Comparison of ENCODE assay signal across 8 mouse cellular contexts in the genomic region with DNA sequence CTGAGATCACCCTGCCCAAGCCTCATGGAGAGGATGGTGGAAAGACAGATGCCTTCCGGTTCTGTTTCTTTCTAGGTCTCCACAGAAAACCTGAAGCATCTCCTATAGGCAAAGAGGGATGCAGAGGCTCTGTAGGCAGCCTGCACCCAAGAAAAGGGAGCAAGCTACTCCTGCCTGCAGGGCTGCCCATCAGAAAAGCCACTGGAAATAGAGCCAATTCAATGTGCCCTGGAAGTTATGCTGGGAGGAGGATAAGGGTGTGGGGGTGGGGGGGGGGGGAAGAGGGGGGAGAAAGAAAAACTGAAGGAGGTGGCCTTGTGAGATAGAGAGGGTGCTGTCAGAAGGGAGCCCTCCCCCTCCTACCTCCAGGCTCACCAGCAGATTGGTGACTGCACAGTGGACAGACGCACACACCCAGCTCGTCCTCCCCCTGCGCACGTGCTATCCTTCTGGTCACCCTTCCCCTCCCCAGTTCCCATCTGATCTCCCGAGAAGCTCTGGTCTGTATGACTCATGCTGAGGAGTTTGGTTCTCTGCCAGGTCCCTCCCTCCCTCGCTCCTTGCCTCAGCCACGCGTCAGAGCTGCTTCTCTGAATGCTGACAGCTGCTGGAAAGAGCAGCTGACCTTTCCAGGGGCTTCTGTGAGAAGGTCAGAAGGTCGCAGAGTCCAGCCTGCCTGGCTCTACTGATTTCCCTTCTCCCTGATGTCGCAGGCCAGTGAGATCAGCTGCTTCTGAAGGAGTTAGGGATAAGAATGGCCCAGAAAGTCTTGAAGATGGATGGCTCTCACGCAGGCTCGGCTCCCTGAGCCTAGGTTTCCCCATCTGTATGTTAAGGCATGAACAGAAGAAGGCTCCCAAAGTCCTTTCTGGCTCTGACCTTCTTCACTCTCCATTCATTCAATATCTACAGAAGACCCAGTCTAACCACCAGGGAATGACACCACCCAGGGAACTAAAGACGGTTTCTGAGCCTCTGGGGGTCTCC. TPM values are rescaled to one million over a fixed set of nuclear protein-coding genes. Genes with fewer than 3 reads are reported as not detected.
DNase-seq lines count a peak whose midpoint lies in the region; ATAC-seq lines count a peak whose summit lies in the region.

No protein-coding gene starts in this region.

- peak; percentile 91 for ATAC-seq in embryonic facial prominence, embryonic 12.5 days (ENCODE audit: insufficient number of reproducible peaks, insufficient read depth, low FRiP score, low TSS enrichment)
- peak; percentile 84 for ATAC-seq in megakaryocyte-erythroid progenitor cell, adult 5-6 weeks (replicated peaks; ENCODE audit: low FRiP score, low TSS enrichment, poor library complexity, severe bottlenecking)

- H3K9me3 ChIP-seq in embryonic facial prominence, embryonic 12.5 days, result no peaks in the 10 kb centered on the region

- H3K4me1 ChIP-seq in embryonic facial prominence, embryonic 12.5 days, result peaks cover 14% of the 10 kb centered on the region

- intact Hi-C loops in left cerebral cortex, postnatal 36 days (cut with DNase I), result loop anchor here (5.0 to 10.0 kb wide), 2 partner anchors 49 to 114 kb away; no protein-coding TSS in a partner anchor

- 17% methylated on average over 14 of the region's 14 CpGs for WGBS in embryonic facial prominence, embryonic 12.5 days

- peak overlapping the region; percentile 16; the same call in 1 of the 2 replicates for H3K4me2 ChIP-seq in embryonic facial prominence, embryonic 12.5 days (replicated peaks)

- H3K9ac ChIP-seq in embryonic facial prominence, embryonic 12.5 days, result no peak overlapping the region; the same call in 1 of the 2 replicates

- DNase-seq in adrenal gland, postnatal 36 days, result peak; percentile 96 to 97
- peak; percentile 99 for DNase-seq in heart, adult 11 months
- DNase-seq in kidney, adult 18-20 months, result peak; percentile 79
- DNase-seq in left cerebral cortex, postnatal 36 days (ENCODE audit: low spot score in 2 of 2), result peak; percentile 89 to 90
- DNase-seq in right cerebral cortex, postnatal 14 days, result peak; percentile 88
- DNase-seq in B cell, adult 2 months, result no peak

- no peak overlapping the region for H3K4me3 ChIP-seq in embryonic facial prominence, embryonic 12.5 days

- no peaks in the 10 kb centered on the region for H3K27me3 ChIP-seq in embryonic facial prominence, embryonic 12.5 days

- H3K36me3 ChIP-seq in embryonic facial prominence, embryonic 12.5 days, result no peaks in the 10 kb centered on the region

- H3K27ac ChIP-seq in embryonic facial prominence, embryonic 12.5 days, result peak overlapping the region; percentile 42; the same call in 1 of the 2 replicates

RNA-seq across cellular contexts. Expression of gene Tlr5, which starts 46.2 kb away (rescaled TPM):
- 1 to 10 TPM in 1 of 2 experiments, under 1 TPM in 1; 0.92 to 1.5 TPM for total RNA-seq in adrenal gland, postnatal 36 days (2021)
- 0.51 and 0.52 TPM in 2 replicates for polyA plus RNA-seq in embryonic facial prominence, embryonic 12.5 days (2016; fragmentation: Nextera tagmentation; extraction: Ambion mirVana)
- under 1 TPM; 0.20 to 0.27 TPM for total RNA-seq in left cerebral cortex, postnatal 36 days (2021)
- not detected in 2 replicates for total RNA-seq in megakaryocyte-erythroid progenitor cell, adult 5-6 weeks (2014; fragmentation: Nextera tagmentation)
- not detected in 2 replicates for total RNA-seq in megakaryocyte-erythroid progenitor cell, adult 5-6 weeks (2017)

Comparison
In these comparisons a context has a peak if more than half of its experiments do, and no peak if none do; other contexts are left out.
1. DNase-seq: peak in adrenal gland, postnatal 36 days (2 of 2), heart, adult 11 months (single experiment), kidney, adult 18-20 months (single experiment), left cerebral cortex, postnatal 36 days (2 of 2) and right cerebral cortex, postnatal 14 days (single experiment); none in B cell, adult 2 months (0 of 2).